Mouse (Mus musculus): ENCODE measurements at regions not wholly inside any gene's neighbourhood (a gene's known extent, or its start where the extent isn't known, plus 50 kb on each side); places are given as distances from the start of the nearest gene placed in this dataset.

- Histone ChIP-seq H3K36me3 (ENCODE audit: control insufficient read depth, insufficient read depth, low read length) (no peaks in the 10 kb centered on the region), H3K27me3 (ENCODE audit: control insufficient read depth, insufficient read depth, low read length) (no peaks in the 10 kb centered on the region), H3K9ac (ENCODE audit: low read depth, low read length) (no peak overlapping the region), H3K4me3 (no peak overlapping the region), H3K27ac (no peak overlapping the region), H3K4me1 (ENCODE audit: control insufficient read depth, insufficient read depth, low read length) (peaks cover 5% of the 10 kb centered on the region), H3K79me2 (replicated peaks; ENCODE audit: control insufficient read depth, insufficient read depth, low read length) (no peaks in the 10 kb centered on the region)
- 36% methylated on average over 5 of the region's 5 CpGs for WGBS
- DNase-seq: no peak
- intact Hi-C loops (cut with DNase I): no loop called here
- TF ChIP-seq POLR2A (IDR thresholded peaks at IDR 0.05; ENCODE audit: insufficient read depth, low read depth, low read length) (no peak), EP300 (IDR thresholded peaks at IDR 0.05; ENCODE audit: insufficient read depth, low read depth, low read length) (no peak), CTCF (IDR thresholded peaks at IDR 0.05) (no peak)
Observed at GRCm38 (mm10) chr9:116245136-116245535, 70.0 kb upstream of the Tgfbr2 start.

- intact Hi-C loops (cut with DNase I): no loop called here
- no peak overlapping the region for H3K27ac ChIP-seq
- H3K27me3 ChIP-seq (ENCODE audit: control insufficient read depth, insufficient read depth, low read length): no peaks in the 10 kb centered on the region
- no peak overlapping the region for H3K4me3 ChIP-seq
- H3K36me3 ChIP-seq (ENCODE audit: control insufficient read depth, insufficient read depth, low read length): no peaks in the 10 kb centered on the region
- WGBS: 92% methylated on average over 1 of the region's 1 CpGs
- no peaks in the 10 kb centered on the region for H3K79me2 ChIP-seq (replicated peaks; ENCODE audit: control insufficient read depth, insufficient read depth, low read length)
- H3K4me1 ChIP-seq (ENCODE audit: control insufficient read depth, insufficient read depth, low read length): peaks cover 5% of the 10 kb centered on the region
- H3K9ac ChIP-seq (ENCODE audit: low read depth, low read length): no peak overlapping the region
- TF ChIP-seq POLR2A (IDR thresholded peaks at IDR 0.05; ENCODE audit: insufficient read depth, low read depth, low read length): no peak
- TF ChIP-seq EP300 (IDR thresholded peaks at IDR 0.05; ENCODE audit: insufficient read depth, low read depth, low read length): no peak
- TF ChIP-seq CTCF (IDR thresholded peaks at IDR 0.05): no peak
- no peak for DNase-seq
Observed at GRCm38 (mm10) chr9:116244619-116244899, 69.4 kb upstream of the Tgfbr2 start.

GRCm38 (mm10) chr9:116243775-116244618 is 68.8 kb upstream of the Tgfbr2 start:
- Histone ChIP-seq H3K36me3 (ENCODE audit: control insufficient read depth, insufficient read depth, low read length) (no peaks in the 10 kb centered on the region), H3K4me3 (no peak overlapping the region), H3K27ac (no peak overlapping the region), H3K9ac (ENCODE audit: low read depth, low read length) (no peak overlapping the region), H3K4me1 (ENCODE audit: control insufficient read depth, insufficient read depth, low read length) (peaks cover 5% of the 10 kb centered on the region), H3K79me2 (replicated peaks; ENCODE audit: control insufficient read depth, insufficient read depth, low read length) (no peaks in the 10 kb centered on the region), H3K27me3 (ENCODE audit: control insufficient read depth, insufficient read depth, low read length) (no peaks in the 10 kb centered on the region)
- intact Hi-C loops (cut with DNase I): no loop called here
- WGBS: 80% methylated on average over 8 of the region's 8 CpGs
- no peak for DNase-seq
- no peak for TF ChIP-seq POLR2A (IDR thresholded peaks at IDR 0.05; ENCODE audit: insufficient read depth, low read depth, low read length)
- TF ChIP-seq CTCF (IDR thresholded peaks at IDR 0.05): no peak
- no peak for TF ChIP-seq EP300 (IDR thresholded peaks at IDR 0.05; ENCODE audit: insufficient read depth, low read depth, low read length)

- 87% methylated on average over 5 of the region's 5 CpGs for WGBS
- intact Hi-C loops (cut with DNase I): no loop called here
- TF ChIP-seq CTCF (IDR thresholded peaks at IDR 0.05) (no peak), EP300 (IDR thresholded peaks at IDR 0.05; ENCODE audit: insufficient read depth, low read depth, low read length) (no peak)
Observed at GRCm38 (mm10) chr9:116241933-116242526, 66.9 kb upstream of the Tgfbr2 start.

DNA sequence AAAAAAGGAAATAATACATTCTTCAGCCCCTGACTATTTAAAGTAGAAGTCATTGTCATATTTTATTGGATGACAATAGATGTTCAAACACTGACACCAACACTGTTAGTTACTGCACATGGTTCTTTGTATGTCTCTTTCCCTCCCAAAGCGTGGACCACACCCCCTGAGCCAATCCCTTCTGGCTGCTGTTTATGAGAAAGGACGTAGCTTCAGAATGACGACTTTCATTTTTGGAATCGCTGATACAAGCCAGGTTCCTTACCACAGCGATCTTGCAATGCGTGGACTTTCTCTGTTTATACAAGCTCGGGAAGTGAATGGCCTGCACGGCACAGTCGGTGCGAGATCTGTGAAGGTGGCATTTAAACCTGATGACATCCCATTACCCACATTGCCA is 66.1 kb upstream of the Tgfbr2 start:
- no peak overlapping the region for H3K27ac ChIP-seq
- no peaks in the 10 kb centered on the region for H3K79me2 ChIP-seq (replicated peaks; ENCODE audit: control insufficient read depth, insufficient read depth, low read length)
- H3K9ac ChIP-seq (ENCODE audit: low read depth, low read length): no peak overlapping the region
- no peaks in the 10 kb centered on the region for H3K36me3 ChIP-seq (ENCODE audit: control insufficient read depth, insufficient read depth, low read length)
- H3K4me3 ChIP-seq: no peak overlapping the region
- H3K4me1 ChIP-seq (ENCODE audit: control insufficient read depth, insufficient read depth, low read length): peaks cover 3% of the 10 kb centered on the region
- TF ChIP-seq CTCF (IDR thresholded peaks at IDR 0.05): no peak
- TF ChIP-seq POLR2A (IDR thresholded peaks at IDR 0.05; ENCODE audit: insufficient read depth, low read depth, low read length): no peak
- TF ChIP-seq EP300 (IDR thresholded peaks at IDR 0.05; ENCODE audit: insufficient read depth, low read depth, low read length): no peak
- intact Hi-C loops (cut with DNase I): no loop called here
- WGBS: 60% methylated on average over 10 of the region's 10 CpGs
- DNase-seq: no peak
- H3K27me3 ChIP-seq (ENCODE audit: control insufficient read depth, insufficient read depth, low read length): no peaks in the 10 kb centered on the region

More at GRCm38 (mm10) chr9:116241933-116242526, 66.9 kb upstream of the Tgfbr2 start:
- H3K4me3 ChIP-seq: no peak overlapping the region
- no peak overlapping the region for H3K27ac ChIP-seq
- DNase-seq: no peak
- H3K36me3 ChIP-seq (ENCODE audit: control insufficient read depth, insufficient read depth, low read length): no peaks in the 10 kb centered on the region
- H3K4me1 ChIP-seq (ENCODE audit: control insufficient read depth, insufficient read depth, low read length): peaks cover 3% of the 10 kb centered on the region; the same call in 1 of the 2 replicates
- no peak overlapping the region for H3K9ac ChIP-seq (ENCODE audit: low read depth, low read length)
- H3K79me2 ChIP-seq (replicated peaks; ENCODE audit: control insufficient read depth, insufficient read depth, low read length): no peaks in the 10 kb centered on the region
- H3K27me3 ChIP-seq (ENCODE audit: control insufficient read depth, insufficient read depth, low read length): no peaks in the 10 kb centered on the region

- Histone ChIP-seq H3K4me3 (no peak overlapping the region), H3K27me3 (ENCODE audit: control insufficient read depth, insufficient read depth, low read length) (no peaks in the 10 kb centered on the region), H3K4me1 (ENCODE audit: control insufficient read depth, insufficient read depth, low read length) (peaks cover 3% of the 10 kb centered on the region), H3K27ac (no peak overlapping the region), H3K9ac (ENCODE audit: low read depth, low read length) (no peak overlapping the region), H3K36me3 (ENCODE audit: control insufficient read depth, insufficient read depth, low read length) (no peaks in the 10 kb centered on the region), H3K79me2 (replicated peaks; ENCODE audit: control insufficient read depth, insufficient read depth, low read length) (no peaks in the 10 kb centered on the region)
- DNase-seq: no peak
- TF ChIP-seq EP300 (IDR thresholded peaks at IDR 0.05; ENCODE audit: insufficient read depth, low read depth, low read length) (no peak), CTCF (IDR thresholded peaks at IDR 0.05) (no peak), POLR2A (IDR thresholded peaks at IDR 0.05; ENCODE audit: insufficient read depth, low read depth, low read length) (no peak)
- intact Hi-C loops (cut with DNase I): no loop called here
Observed at GRCm38 (mm10) chr9:116236836-116237235, 61.7 kb upstream of the Tgfbr2 start.

Data from heart, adult 2 months (tissue).